ENCODE assay signal across 8 mouse cellular contexts in genomic region chr5:99504349-99504830, GRCm38 (mm10).
A peak's percentile ranks its signal among the peaks of the same experiment; 100 is the strongest.
DNase-seq lines count a peak whose midpoint lies in the region; ATAC-seq and TF ChIP-seq lines count a peak whose summit lies in the region.
"Had no signal": no experiment of that assay in that cellular context is flagged by ENCODE, and none has a peak within 500 bp of the region (broad histone marks: within the 10 kb centered on the region; RNA-seq: fewer than 3 reads in every experiment).

No protein-coding gene starts in this region.

- no peaks in the 10 kb centered on the region for H3K9me3 ChIP-seq in lung, embryonic 14.5 days (ENCODE audit: low read depth, low read length)
- H3K9me3 ChIP-seq in hindbrain, embryonic 12.5 days (replicated peaks): no peaks in the 10 kb centered on the region
- no peaks in the 10 kb centered on the region for H3K9me3 ChIP-seq in midbrain, embryonic 14.5 days (ENCODE audit: control insufficient read depth, low read length)
- H3K9me3 ChIP-seq: heart, embryonic 13.5 days had no signal

- 0 out of 2 replicates have a peak, but pooled peaks cover 8% of the 10 kb centered on the region for H3K4me1 ChIP-seq in lung, embryonic 14.5 days (ENCODE audit: insufficient read depth)
- no peaks in the 10 kb centered on the region for H3K4me1 ChIP-seq in cortical plate, adult 2 months (ENCODE audit: control insufficient read depth, insufficient read depth, low read length)
- H3K4me1 ChIP-seq in hindbrain, embryonic 12.5 days: peaks cover 6% of the 10 kb centered on the region
- H3K4me1 ChIP-seq in midbrain, embryonic 14.5 days (ENCODE audit: control insufficient read depth, insufficient read depth, low read length): peaks cover 4% of the 10 kb centered on the region; the same call in 1 of the 2 replicates

- TF ChIP-seq POLR2A in cortical plate, adult 2 months (IDR thresholded peaks at IDR 0.05; ENCODE audit: extremely low read depth, insufficient read depth, low read length): no peak

- WGBS in lung, embryonic 14.5 days: 47% methylated on average over 9 of the region's 9 CpGs
- WGBS in hindbrain, embryonic 12.5 days: 53% methylated on average over 9 of the region's 9 CpGs
- 40% methylated on average over 9 of the region's 9 CpGs for WGBS in midbrain, embryonic 14.5 days

- no peaks in the 10 kb centered on the region for H3K36me3 ChIP-seq in lung, embryonic 14.5 days (ENCODE audit: insufficient read depth)
- no peaks in the 10 kb centered on the region for H3K36me3 ChIP-seq in hindbrain, embryonic 12.5 days
- H3K36me3 ChIP-seq in midbrain, embryonic 14.5 days (ENCODE audit: control insufficient read depth, insufficient read depth, low read length): no peaks in the 10 kb centered on the region
- H3K36me3 ChIP-seq: heart, embryonic 13.5 days had no signal

- DNase-seq in lung, embryonic 14.5 days: peak; percentile 62
- DNase-seq in lung, postnatal 14 days: no peak
- DNase-seq in midbrain, embryonic 14.5 days: peak; percentile 76
- no peak for DNase-seq in yolk sac, embryonic 10.5 days (ENCODE audit: low spot score)

- no peak overlapping the region for H3K4me2 ChIP-seq in lung, embryonic 14.5 days
- no peak overlapping the region for H3K4me2 ChIP-seq in hindbrain, embryonic 12.5 days (replicated peaks)
- no peak overlapping the region for H3K4me2 ChIP-seq in midbrain, embryonic 14.5 days (ENCODE audit: low read length)
- H3K4me2 ChIP-seq: heart, embryonic 13.5 days had no signal

- H3K27ac ChIP-seq in lung, embryonic 14.5 days (ENCODE audit: low read depth): no peak overlapping the region
- no peak overlapping the region for H3K27ac ChIP-seq in cortical plate, adult 2 months (ENCODE audit: insufficient read depth, low read length)
- H3K27ac ChIP-seq in hindbrain, embryonic 12.5 days: peak overlapping the region; percentile 35; the same call in 1 of the 2 replicates
- H3K27ac ChIP-seq in midbrain, embryonic 14.5 days (replicated peaks; ENCODE audit: low read depth, low read length): 0 out of 2 replicates have a peak overlapping the region, but pooled peaks have one; percentile 9
- H3K27ac ChIP-seq: heart, embryonic 13.5 days had no signal

- TF ChIP-seq CTCF in lung, embryonic 14.5 days (IDR thresholded peaks at IDR 0.05; ENCODE audit: low read depth): peak; percentile 29; the same call in 1 of the 2 replicates
- TF ChIP-seq CTCF in cortical plate, adult 2 months (IDR thresholded peaks at IDR 0.05; ENCODE audit: extremely low read depth, insufficient read depth, low read length): 0 out of 2 replicates have a peak, but pooled peaks have one; percentile 7

- no peak overlapping the region for H3K9ac ChIP-seq in lung, embryonic 14.5 days
- H3K9ac ChIP-seq in hindbrain, embryonic 12.5 days: no peak overlapping the region
- H3K9ac ChIP-seq in midbrain, embryonic 14.5 days (replicated peaks; ENCODE audit: low read length): no peak overlapping the region
- H3K9ac ChIP-seq: heart, embryonic 13.5 days had no signal

- no peak overlapping the region for H3K4me3 ChIP-seq in lung, embryonic 14.5 days (ENCODE audit: low read depth, low read length)
- no peak overlapping the region for H3K4me3 ChIP-seq in cortical plate, adult 2 months (ENCODE audit: insufficient read depth, low read length)
- no peak overlapping the region for H3K4me3 ChIP-seq in hindbrain, embryonic 12.5 days
- no peak overlapping the region for H3K4me3 ChIP-seq in midbrain, embryonic 14.5 days (replicated peaks; ENCODE audit: low read depth, low read length)
- H3K4me3 ChIP-seq: heart, embryonic 13.5 days had no signal

- H3K27me3 ChIP-seq in lung, embryonic 14.5 days (ENCODE audit: insufficient read depth, low read length): no peaks in the 10 kb centered on the region
- H3K27me3 ChIP-seq in hindbrain, embryonic 12.5 days: no peaks in the 10 kb centered on the region
- H3K27me3 ChIP-seq in midbrain, embryonic 14.5 days (ENCODE audit: control insufficient read depth, insufficient read depth, low read length): no peaks in the 10 kb centered on the region
- H3K27me3 ChIP-seq: heart, embryonic 13.5 days had no signal

- ATAC-seq in lung, embryonic 14.5 days (ENCODE audit: insufficient read depth): peak; percentile 41; the same call in 1 of the 2 replicates
- ATAC-seq in hindbrain, embryonic 12.5 days (ENCODE audit: low FRiP score): peak; percentile 91
- ATAC-seq in midbrain, embryonic 14.5 days (ENCODE audit: low FRiP score, low TSS enrichment): peak; percentile 69; the same call in 1 of the 2 replicates
- no peak for ATAC-seq in CD4-positive, CD25-positive, alpha-beta regulatory T cell, adult 4 months

Comparison
In these comparisons a context has a peak if more than half of its experiments do, and no peak if none do; other contexts are left out.
1. DNase-seq: peak in lung, embryonic 14.5 days (single experiment) and midbrain, embryonic 14.5 days (single experiment); none in lung, postnatal 14 days (single experiment) and yolk sac, embryonic 10.5 days (single experiment).
2. H3K27ac ChIP-seq: peak in hindbrain, embryonic 12.5 days (single experiment) and midbrain, embryonic 14.5 days (single experiment); none in lung, embryonic 14.5 days (single experiment) and cortical plate, adult 2 months (single experiment).